Mouse (Mus musculus) heart, postnatal 10 days (tissue): Measurements from ENCODE around the gene Umad1. TPM values are rescaled to one million over a fixed set of nuclear protein-coding genes. Genes with fewer than 3 reads are reported as not detected.

ENCODE experiments used
- DNase-seq, 2 experiments: peaks; one replicate each; pipeline ENCODE4 v3.0.0; 2021
- intact Hi-C: fragments of 180-260 bp; cut with DNase I; formaldehyde crosslinking; loops from one replicate; pipeline ENCODE4 v1.15.1; 2025
- total RNA-seq, 2 experiments: library from RNA; stranded (reverse); gene quantifications; 2 replicates each; pipeline ENCODE4 v1.2.3; 2021

Gene Umad1
- total RNA-seq, 2 experiments from 2014 or later: 11.5 to 12.2 TPM

GRCm38 (mm10) chr6:8497234-8497867 is 238.3 kb downstream of the Umad1 start:
- intact Hi-C loops: no loop called here

GRCm38 (mm10) chr6:8497868-8498257 is 238.8 kb downstream of the Umad1 start:
- no peak for DNase-seq
- intact Hi-C loops: no loop called here

More at GRCm38 (mm10) chr6:8497234-8497867, 238.3 kb downstream of the Umad1 start:
- no peak for DNase-seq

GRCm38 (mm10) chr6:8498961-8499360 is 239.9 kb downstream of the Umad1 start:
- no peak for DNase-seq
- intact Hi-C loops: no loop called here

GRCm38 (mm10) chr6:8503953-8504352 is 244.9 kb downstream of the Umad1 start:
- no peak for DNase-seq
- intact Hi-C loops: no loop called here

GRCm38 (mm10) chr6:8504521-8505228 is 245.6 kb downstream of the Umad1 start:
- DNase-seq: no peak
- intact Hi-C loops: loop anchor here (5.0 kb wide), 1 partner anchor 227 kb away; no protein-coding TSS in a partner anchor

GRCm38 (mm10) chr6:8506631-8507030 is 247.5 kb downstream of the Umad1 start:
- no peak for DNase-seq
- intact Hi-C loops: loop anchor here (5.0 kb wide), 1 partner anchor 229 kb away; no protein-coding TSS in a partner anchor

Other genes starting within 250 kb of the Umad1 start
- gene Col28a1, start 66.7 kb upstream of the Umad1 start, total RNA-seq: under 1 TPM; 0.57 to 0.96 TPM
- 10 to 100 TPM; 21.6 TPM for gene Mios, start 50.1 kb upstream of the Umad1 start, total RNA-seq
- gene Rpa3, start 115 bp upstream of the Umad1 start, total RNA-seq: 10 to 100 TPM; 22.5 to 30.5 TPM
- under 1 TPM in 1 of 2 experiments, not detected in 1; 0.15 TPM for gene Gm45062, start 162 bp downstream of the Umad1 start, total RNA-seq